Mouse (Mus musculus): Measurements from ENCODE around the gene Gm21860. TPM values are rescaled to one million over a fixed set of nuclear protein-coding genes. Genes with fewer than 3 reads are reported as not detected.
"Not testable (repeated sequence)": the region's sequence is repeated elsewhere in the genome, so short reads cannot be mapped to it uniquely, and the experiment has no call there.

The Gm21860 gene
- total RNA-seq (2015) = not detected in 2 replicates
- total RNA-seq (2017) = not detected in 2 replicates

GRCm38 (mm10) chrY:90754721-90755120 lies at the start of gene Gm21860:
Gene Gm21860 (minus strand): TSS chrY:90754821.
- not testable (repeated sequence) for ATAC-seq (ENCODE audit: poor library complexity, severe bottlenecking)

DNA sequence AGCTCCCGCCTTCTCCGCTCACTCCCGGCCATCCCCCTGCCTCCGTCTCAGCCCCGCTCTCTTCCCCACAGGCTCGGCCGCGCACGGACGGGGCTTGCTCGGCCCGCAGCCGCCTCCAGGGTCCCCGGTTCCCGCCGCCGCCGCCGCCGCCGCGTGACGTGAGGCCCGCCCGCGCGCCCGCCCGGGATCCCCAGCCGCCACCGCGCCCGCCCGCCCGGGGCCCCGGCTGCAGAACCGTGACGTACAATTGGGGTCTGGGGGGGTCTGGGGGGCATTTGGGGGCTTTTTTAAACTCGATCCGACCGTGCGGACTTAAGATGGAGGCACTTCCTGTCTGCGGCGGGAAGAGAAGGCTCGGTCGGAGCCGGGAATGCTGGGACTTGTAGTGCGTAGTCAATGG lies 29.8 kb upstream of the Gm21860 start, which contains the start of gene Gm47283:
Gene Gm47283 (plus strand): TSS at position 301 of the 400 bp plus-strand sequence.
- not testable (repeated sequence) for ATAC-seq (ENCODE audit: poor library complexity, severe bottlenecking)

GRCm38 (mm10) chrY:90745256-90745655 lies 9.4 kb downstream of the Gm21860 start:
- not testable (repeated sequence) for ATAC-seq (ENCODE audit: poor library complexity, severe bottlenecking)

DNA sequence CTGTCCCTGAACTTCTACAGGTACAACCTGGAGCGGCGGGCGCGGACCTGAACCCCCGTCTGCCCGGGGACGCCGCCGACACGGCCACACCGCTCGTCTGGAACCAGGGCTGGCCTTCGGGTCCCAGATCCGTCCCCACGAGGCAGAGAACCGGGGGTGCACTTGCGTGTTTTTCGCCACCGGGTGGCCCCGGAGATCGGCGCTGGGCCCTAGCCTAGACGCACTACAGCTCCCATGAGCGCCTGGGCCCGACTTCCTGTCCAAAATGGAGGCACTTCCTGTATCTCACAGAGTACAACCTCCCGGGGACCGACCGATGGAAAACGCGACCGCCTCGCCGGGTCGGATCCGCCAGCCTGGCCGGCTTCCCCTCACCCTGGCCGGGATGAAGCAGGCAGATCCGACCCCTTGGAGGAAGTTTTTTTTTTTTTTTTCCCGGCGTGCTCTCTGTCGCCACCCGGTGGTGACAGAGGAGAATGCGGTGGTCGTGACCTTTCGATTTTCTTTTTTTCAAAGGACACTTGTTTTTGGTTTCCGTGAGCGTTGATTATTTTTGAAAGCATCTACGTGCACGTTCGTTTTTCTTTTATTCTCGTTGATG lies 10.1 kb downstream of the Gm21860 start:
- peak; percentile 77 for ATAC-seq (ENCODE audit: poor library complexity, severe bottlenecking)

DNA sequence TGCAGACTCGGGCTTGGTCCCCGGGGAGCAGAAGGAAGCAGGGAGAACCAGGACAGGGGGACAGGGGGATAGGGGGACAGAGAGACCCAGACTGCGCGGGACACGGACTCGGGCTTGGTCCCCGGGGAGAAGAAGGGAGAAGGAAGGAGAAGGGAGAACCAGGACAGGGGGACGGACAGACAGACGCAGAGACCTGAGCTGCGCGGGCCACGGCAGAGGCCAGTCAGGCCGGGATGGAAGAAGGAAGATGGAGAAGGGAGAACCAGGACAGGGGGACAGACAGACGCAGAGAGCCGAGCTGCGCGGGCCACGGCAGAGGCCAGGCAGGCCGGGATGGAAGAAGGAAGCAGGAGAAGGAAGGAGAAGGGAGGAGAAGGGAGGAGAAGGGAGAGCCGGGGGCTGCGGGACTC lies 10.8 kb downstream of the Gm21860 start:
- ATAC-seq (ENCODE audit: poor library complexity, severe bottlenecking) = no peak

DNA sequence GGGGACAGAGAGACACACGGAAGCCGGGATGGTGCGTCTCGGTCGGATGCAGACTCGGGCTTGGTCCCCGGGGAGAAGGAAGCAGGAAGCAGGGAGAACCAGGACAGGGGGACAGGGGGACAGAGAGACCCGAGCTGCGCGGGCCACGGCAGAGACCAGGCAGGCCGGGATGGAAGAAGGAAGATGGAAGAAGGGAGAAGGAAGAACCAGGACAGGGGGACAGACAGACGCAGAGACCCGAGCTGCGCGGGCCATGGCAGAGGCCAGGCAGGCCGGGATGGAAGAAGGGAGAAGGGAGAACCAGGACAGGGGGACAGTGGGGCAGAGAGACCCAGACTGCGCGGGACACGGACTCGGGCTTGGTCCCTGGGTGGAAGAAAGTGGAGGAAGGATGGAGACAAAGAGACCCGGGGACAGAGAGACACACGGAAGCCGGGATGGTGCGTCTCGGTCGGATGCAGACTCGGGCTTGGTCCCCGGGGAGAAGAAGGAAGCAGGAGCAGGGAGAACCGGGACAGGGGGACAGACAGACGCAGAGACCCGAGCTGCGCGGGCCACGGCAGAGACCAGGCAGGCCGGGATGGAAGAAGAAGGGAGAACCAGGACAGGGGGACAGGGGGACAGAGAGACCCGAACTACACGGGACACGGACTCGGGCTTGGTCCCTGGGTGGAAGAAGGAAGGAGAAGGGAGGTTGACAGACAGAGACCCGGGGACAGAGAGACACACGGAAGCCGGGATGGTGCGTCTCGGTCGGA lies 11.4 kb downstream of the Gm21860 start:
- not testable (repeated sequence) for ATAC-seq (ENCODE audit: poor library complexity, severe bottlenecking)

- not testable (repeated sequence) for ATAC-seq (ENCODE audit: poor library complexity, severe bottlenecking)
These were observed 12.2 kb downstream of the Gm21860 start for GRCm38 (mm10) chrY:90742261-90743052.

- not testable (repeated sequence) for ATAC-seq (ENCODE audit: poor library complexity, severe bottlenecking)
These were observed 13.0 kb downstream of the Gm21860 start for GRCm38 (mm10) chrY:90741452-90742260.

GRCm38 (mm10) chrY:90741006-90741405 lies 13.6 kb downstream of the Gm21860 start:
- peak; percentile 11 for ATAC-seq (ENCODE audit: poor library complexity, severe bottlenecking)

DNA sequence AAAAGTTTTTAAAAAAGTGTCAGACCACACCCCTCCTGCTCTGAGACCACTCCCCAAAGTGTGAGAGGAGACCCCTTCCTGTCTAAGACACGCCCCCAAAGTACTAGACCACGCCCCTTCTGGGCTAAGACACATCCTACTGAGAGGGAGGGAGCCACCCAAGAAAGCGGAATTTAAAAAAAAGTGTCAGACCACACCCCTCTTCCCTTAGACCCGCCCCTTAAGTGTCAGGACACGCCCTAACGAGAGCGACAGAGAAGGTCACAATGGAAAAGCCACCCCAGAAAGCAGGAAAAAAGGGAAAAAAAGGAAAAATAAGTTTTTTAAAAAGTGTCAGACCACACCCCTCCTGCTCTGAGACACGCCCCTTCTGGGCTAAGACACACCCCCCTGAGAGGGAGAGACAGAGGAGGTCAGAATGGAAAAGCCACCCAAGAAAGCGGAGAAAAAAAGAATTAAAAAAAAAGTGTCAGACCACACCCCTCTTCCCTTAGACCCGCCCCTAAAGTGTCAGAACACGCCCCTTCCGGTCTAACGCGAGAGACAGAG lies 14.5 kb downstream of the Gm21860 start:
- ATAC-seq (ENCODE audit: poor library complexity, severe bottlenecking) = peak; percentile 32

- peak; percentile 13 for ATAC-seq (ENCODE audit: poor library complexity, severe bottlenecking)
These were observed 15.0 kb downstream of the Gm21860 start for GRCm38 (mm10) chrY:90739531-90740012.

GRCm38 (mm10) chrY:90738841-90739530 lies 15.6 kb downstream of the Gm21860 start:
- ATAC-seq (ENCODE audit: poor library complexity, severe bottlenecking) = 0 out of 2 replicates have a peak, but pooled peaks have one; percentile 1

DNA sequence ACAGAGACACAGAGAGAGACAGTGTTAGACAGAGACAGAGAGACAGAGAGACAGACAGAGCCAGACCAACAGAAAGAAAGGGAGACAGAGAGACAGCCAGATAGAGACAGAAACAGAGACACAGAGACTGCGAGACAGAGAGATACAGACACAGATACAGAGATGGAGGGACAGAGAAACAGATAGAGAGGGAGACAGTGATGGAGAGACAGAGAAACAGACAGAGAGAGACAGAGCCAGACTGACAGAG lies 16.3 kb downstream of the Gm21860 start:
- ATAC-seq (ENCODE audit: poor library complexity, severe bottlenecking) = no peak

- no peak for ATAC-seq (ENCODE audit: poor library complexity, severe bottlenecking)
These were observed 16.8 kb downstream of the Gm21860 start for GRCm38 (mm10) chrY:90737606-90738430.

- not testable (repeated sequence) for ATAC-seq (ENCODE audit: poor library complexity, severe bottlenecking)
These were observed 18.2 kb downstream of the Gm21860 start for GRCm38 (mm10) chrY:90736217-90737000.

DNA sequence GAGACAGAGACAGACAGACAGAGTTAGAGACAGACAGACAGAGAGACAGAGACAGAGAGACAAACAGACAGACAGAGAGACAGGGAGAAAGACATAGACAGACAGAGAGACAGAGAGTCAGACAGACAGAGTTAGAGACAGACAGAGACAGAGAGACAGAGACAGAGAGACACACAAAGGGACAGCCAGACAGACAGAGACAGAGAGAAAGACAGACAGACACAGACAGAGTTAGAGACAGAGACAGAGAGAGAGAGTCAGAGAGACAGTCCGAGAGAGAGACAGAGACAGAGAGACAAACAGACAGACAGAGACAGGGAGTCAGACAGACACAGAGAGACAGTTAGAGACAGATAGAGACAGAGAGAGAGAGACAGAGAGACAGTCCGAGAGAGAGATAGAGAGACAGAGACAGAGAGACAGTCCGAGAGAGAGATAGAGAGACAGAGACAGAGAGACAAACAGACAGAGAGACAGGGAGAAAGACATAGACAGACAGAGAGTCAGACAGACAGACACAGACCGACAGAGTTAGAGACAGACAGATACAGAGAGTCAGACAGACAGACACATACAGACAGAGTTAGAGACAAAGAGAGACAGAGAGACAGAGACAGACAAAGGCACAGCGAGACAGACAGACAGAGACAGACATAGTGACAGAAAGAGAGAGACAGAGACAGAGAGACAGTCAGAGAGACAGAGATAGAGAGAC lies 19.3 kb downstream of the Gm21860 start:
- not testable (repeated sequence) for ATAC-seq (ENCODE audit: poor library complexity, severe bottlenecking)

DNA sequence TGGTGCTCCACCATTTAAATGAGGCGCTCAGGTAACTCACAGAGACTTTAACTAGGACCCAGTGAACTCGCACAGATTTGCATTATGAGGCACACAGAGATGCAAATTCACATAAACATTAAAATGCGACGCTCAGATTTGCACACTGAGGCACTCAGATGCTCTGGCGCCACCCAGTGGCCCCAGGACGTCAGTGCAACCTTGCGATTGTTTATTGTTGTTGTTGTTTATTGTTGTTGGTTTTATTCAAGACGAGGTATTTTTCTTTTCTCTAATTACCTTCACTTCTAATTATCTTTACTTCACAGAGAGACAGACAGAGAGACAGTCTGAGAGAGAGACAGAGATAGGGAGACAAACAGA lies 20.3 kb downstream of the Gm21860 start:
- peak; percentile 41 for ATAC-seq (ENCODE audit: poor library complexity, severe bottlenecking)

Data from megakaryocyte, adult 5-6 weeks (primary cell).